Mouse (Mus musculus): Measurements from ENCODE around the gene Tbx22. TPM values are rescaled to one million over a fixed set of nuclear protein-coding genes. Genes with fewer than 3 reads are reported as not detected.
A peak's percentile ranks its signal among the peaks of the same experiment; 100 is the strongest.

Tbx22 gene
- 0.05 and 0.16 TPM in 2 replicates for polyA plus RNA-seq (2015; fragmentation: Nextera tagmentation; extraction: Ambion mirVana)

- ATAC-seq (ENCODE audit: low FRiP score, low read depth): no peak
- no peak within 1 kb of the TSS for H3K4me3 ChIP-seq
- no peak within 1 kb of the TSS for H3K9ac ChIP-seq
- WGBS: 57% methylated on average over 2 of the region's 2 CpGs
- H3K27me3 ChIP-seq: 0 out of 2 replicates have a peak, but pooled peaks cover 2% of the 10 kb centered on the region
- no peak within 1 kb of the TSS for H3K27ac ChIP-seq (replicated peaks)
- H3K36me3 ChIP-seq: no peaks in the 10 kb centered on the region
- no peak within 1 kb of the TSS for H3K4me2 ChIP-seq
- no peaks in the 10 kb centered on the region for H3K9me3 ChIP-seq
- H3K4me1 ChIP-seq (replicated peaks): no peaks in the 10 kb centered on the region
Observed at GRCm38 (mm10) chrX:107667664-107668063, at the start of gene Tbx22. TSS of gene Tbx22 (plus strand) at chrX:107667964.

- Histone ChIP-seq H3K9me3 (no peaks in the 10 kb centered on the region), H3K4me1 (replicated peaks) (no peaks in the 10 kb centered on the region), H3K4me2 (no peak overlapping the region), H3K4me3 (no peak overlapping the region), H3K27ac (replicated peaks) (no peak overlapping the region), H3K36me3 (no peaks in the 10 kb centered on the region), H3K9ac (no peak overlapping the region), H3K27me3 (0 out of 2 replicates have a peak, but pooled peaks cover 2% of the 10 kb centered on the region)
- 44% methylated on average over 1 of the region's 1 CpGs for WGBS
- no peak for ATAC-seq (ENCODE audit: low FRiP score, low read depth)
Observed at GRCm38 (mm10) chrX:107668677-107669076, 913 bp downstream of the Tbx22 start.

- peaks cover 34% of the 10 kb centered on the region; the same call in 1 of the 2 replicates for H3K27me3 ChIP-seq
- H3K36me3 ChIP-seq: no peaks in the 10 kb centered on the region
- H3K4me2 ChIP-seq: peak overlapping the region; percentile 54
- ATAC-seq (ENCODE audit: low FRiP score, low read depth): 0 out of 2 replicates have a peak, but pooled peaks have one; percentile 59
- 20% methylated on average over 10 of the region's 10 CpGs for WGBS
- no peak overlapping the region for H3K27ac ChIP-seq (replicated peaks)
- H3K4me3 ChIP-seq: peak overlapping the region; percentile 29
- no peak overlapping the region for H3K9ac ChIP-seq
- H3K4me1 ChIP-seq (replicated peaks): no peaks in the 10 kb centered on the region
- H3K9me3 ChIP-seq: no peaks in the 10 kb centered on the region
Observed at GRCm38 (mm10) chrX:107679203-107679602, 11.4 kb downstream of the Tbx22 start.

- Histone ChIP-seq H3K4me3 (no peak overlapping the region), H3K36me3 (no peaks in the 10 kb centered on the region), H3K27me3 (no peaks in the 10 kb centered on the region), H3K4me1 (replicated peaks) (no peaks in the 10 kb centered on the region), H3K27ac (replicated peaks) (no peak overlapping the region), H3K9ac (no peak overlapping the region), H3K9me3 (no peaks in the 10 kb centered on the region), H3K4me2 (no peak overlapping the region)
- 93% methylated on average over 1 of the region's 1 CpGs for WGBS
- ATAC-seq (ENCODE audit: low FRiP score, low read depth): no peak
Observed at GRCm38 (mm10) chrX:107708584-107708983, 40.8 kb downstream of the Tbx22 start.

- WGBS: 33% methylated on average over 1 of the region's 1 CpGs
- Histone ChIP-seq H3K27me3 (no peaks in the 10 kb centered on the region), H3K27ac (replicated peaks) (no peak overlapping the region), H3K9me3 (no peaks in the 10 kb centered on the region), H3K4me1 (replicated peaks) (no peaks in the 10 kb centered on the region), H3K9ac (no peak overlapping the region), H3K4me3 (no peak overlapping the region), H3K4me2 (no peak overlapping the region), H3K36me3 (no peaks in the 10 kb centered on the region)
- ATAC-seq (ENCODE audit: low FRiP score, low read depth): no peak
Observed at GRCm38 (mm10) chrX:107723541-107723940, 55.8 kb downstream of the Tbx22 start.

Other genes starting within 250 kb of the Tbx22 start
- gene Tent5d, start 124.6 kb downstream of the Tbx22 start, polyA plus RNA-seq (2015; fragmentation: Nextera tagmentation; extraction: Ambion mirVana): not detected in 2 replicates
- 20.2 and 20.3 TPM in 2 replicates for gene 2610002M06Rik, start 148.4 kb downstream of the Tbx22 start, polyA plus RNA-seq (2015; fragmentation: Nextera tagmentation; extraction: Ambion mirVana)

All from hindbrain, embryonic 15.5 days (tissue).